Mouse (Mus musculus) heart, embryonic 16.5 days (tissue): Measurements from ENCODE around the gene Pigt. TPM values are rescaled to one million over a fixed set of nuclear protein-coding genes. Genes with fewer than 3 reads are reported as not detected.

Source experiments
- ATAC-seq: fragments of 200-750 bp; cut with Nextera tagmentation; replicated peaks from 2 replicates; pipeline ENCODE4 v1.8.0; 2017; ENCODE audit warnings: moderate number of reproducible peaks; ENCODE audit not compliant: insufficient read depth, low FRiP score; ENCODE audit errors: extremely low read depth
- H3K27ac ChIP-seq: fragments of 300-500 bp; sonication (generic); 2 replicates; pipeline ENCODE4 v1.5.1; 2014; ENCODE audit warnings: mild to moderate bottlenecking, low read length, control low read depth, moderate library complexity
- H3K27me3 ChIP-seq: fragments of 300-500 bp; sonication (generic); 2 replicates; pipeline ENCODE4 v1.6.1; 2014; ENCODE audit warnings: low read length, mixed read lengths; ENCODE audit not compliant: control insufficient read depth, insufficient read depth
- H3K36me3 ChIP-seq: fragments of 300-500 bp; sonication (generic); 2 replicates; pipeline ENCODE4 v1.6.1; 2014; ENCODE audit not compliant: control insufficient read depth, insufficient read depth
- H3K4me1 ChIP-seq: fragments of 300-500 bp; sonication (generic); 2 replicates; pipeline ENCODE4 v1.6.1; 2014; ENCODE audit warnings: low read length, mixed read lengths; ENCODE audit not compliant: control insufficient read depth, insufficient read depth
- H3K4me2 ChIP-seq: fragments of 300-500 bp; sonication (generic); 2 replicates; pipeline ENCODE4 v1.6.1; 2014; ENCODE audit warnings: low read depth, mild to moderate bottlenecking, control low read depth, low read length
- H3K4me3 ChIP-seq: fragments of 300-500 bp; sonication (generic); 2 replicates; pipeline ENCODE4 v1.5.1; 2014; ENCODE audit warnings: mild to moderate bottlenecking, control low read depth, low read length
- H3K9ac ChIP-seq: fragments of 300-500 bp; sonication (generic); 2 replicates; pipeline ENCODE4 v1.6.1; 2014; ENCODE audit warnings: low read length, control low read depth
- H3K9me3 ChIP-seq: fragments of 300-500 bp; sonication (generic); replicated peaks from 2 replicates; pipeline ENCODE4 v1.6.1; 2016; ENCODE audit warnings: low read length; ENCODE audit not compliant: control insufficient read depth
- WGBS: fragments of 180-500 bp; shearing (Covaris S2); extraction: QIAGEN DNeasy Blood & Tissue Kit; methylation state at CpG from one replicate; pipeline ENCODE4 v1.1.7; 2014; 5-methylcytosine and 5-hydroxymethylcytosine counted together
- polyA plus RNA-seq: library from polyadenylated mRNA; unstranded; fragments of >200 nt; fragmentation: Nextera tagmentation; extraction: Ambion mirVana; gene quantifications from 2 replicates; pipeline ENCODE4 v1.2.1, GENCODE M21; 2015

Pigt gene
- polyA plus RNA-seq, 1 experiment from 2014 or later = 46.2 TPM

- WGBS = 58% methylated on average over 6 of the region's 6 CpGs
- peaks cover 53% of the 10 kb centered on the region for H3K4me1 ChIP-seq
Observed at GRCm38 (mm10) chr2:164455421-164456190, 41.7 kb upstream of the Pigt start.

GRCm38 (mm10) chr2:164456413-164456812, 40.9 kb upstream of the Pigt start:
- no peaks in the 10 kb centered on the region for H3K36me3 ChIP-seq
- H3K9me3 ChIP-seq = no peaks in the 10 kb centered on the region
- peak overlapping the region; percentile 23; the same call in 1 of the 2 replicates for H3K27ac ChIP-seq
- H3K4me1 ChIP-seq = peaks cover 53% of the 10 kb centered on the region
- H3K27me3 ChIP-seq = no peaks in the 10 kb centered on the region
- ATAC-seq = no peak
- WGBS = 79% methylated on average over 1 of the region's 1 CpGs
- H3K4me2 ChIP-seq = peak overlapping the region; percentile 40; the same call in 1 of the 2 replicates
- no peak overlapping the region for H3K4me3 ChIP-seq
- no peak overlapping the region for H3K9ac ChIP-seq

More at GRCm38 (mm10) chr2:164455421-164456190, 41.7 kb upstream of the Pigt start:
- Histone ChIP-seq H3K9me3 (no peaks in the 10 kb centered on the region), H3K4me2 (no peak overlapping the region), H3K4me3 (no peak overlapping the region), H3K27ac (peak overlapping the region; percentile 77), H3K27me3 (peaks cover under 1% of the 10 kb centered on the region; the same call in 1 of the 2 replicates), H3K9ac (no peak overlapping the region), H3K36me3 (no peaks in the 10 kb centered on the region)
- ATAC-seq = no peak

- H3K4me1 ChIP-seq = peaks cover 52% of the 10 kb centered on the region
- peak within 1 kb of the TSS; percentile 23 for H3K27ac ChIP-seq
- no peaks in the 10 kb centered on the region for H3K9me3 ChIP-seq
- no peak for ATAC-seq
- H3K4me2 ChIP-seq = peak within 1 kb of the TSS; percentile 40
- no peaks in the 10 kb centered on the region for H3K36me3 ChIP-seq
- no peaks in the 10 kb centered on the region for H3K27me3 ChIP-seq
- H3K4me3 ChIP-seq = no peak within 1 kb of the TSS
- WGBS = 5% methylated on average over 7 of the region's 7 CpGs
- peak within 1 kb of the TSS; percentile 57 for H3K9ac ChIP-seq
Observed at GRCm38 (mm10) chr2:164456864-164457300, 40.4 kb upstream of the Pigt start, which contains the start of gene Sys1. TSS of gene Sys1 (plus strand) at chr2:164456964.

- ATAC-seq = no peak
- WGBS = 44% methylated on average over 7 of the region's 7 CpGs
- Histone ChIP-seq H3K4me3 (no peak overlapping the region), H3K9ac (no peak overlapping the region), H3K4me2 (no peak overlapping the region), H3K27me3 (no peaks in the 10 kb centered on the region), H3K9me3 (no peaks in the 10 kb centered on the region), H3K27ac (no peak overlapping the region), H3K4me1 (peaks cover 45% of the 10 kb centered on the region), H3K36me3 (peaks cover 3% of the 10 kb centered on the region; the same call in 1 of the 2 replicates)
Observed at GRCm38 (mm10) chr2:164457942-164458341, 39.4 kb upstream of the Pigt start.

GRCm38 (mm10) chr2:164458535-164458934, 38.8 kb upstream of the Pigt start:
- Histone ChIP-seq H3K9ac (no peak overlapping the region), H3K4me2 (no peak overlapping the region), H3K36me3 (peaks cover 4% of the 10 kb centered on the region; the same call in 1 of the 2 replicates), H3K9me3 (no peaks in the 10 kb centered on the region), H3K4me3 (no peak overlapping the region), H3K27ac (no peak overlapping the region), H3K27me3 (no peaks in the 10 kb centered on the region), H3K4me1 (peaks cover 39% of the 10 kb centered on the region)
- no peak for ATAC-seq
- WGBS = 80% methylated on average over 8 of the region's 8 CpGs

- no peaks in the 10 kb centered on the region for H3K27me3 ChIP-seq
- H3K4me3 ChIP-seq = peak within 1 kb of the TSS; percentile 93
- H3K9ac ChIP-seq = peak within 1 kb of the TSS; percentile 90
- peak within 1 kb of the TSS; percentile 90 for H3K27ac ChIP-seq
- H3K4me1 ChIP-seq = peaks cover 16% of the 10 kb centered on the region
- peak; percentile 97 for ATAC-seq
- WGBS = under 1% methylated on average over 79 of the region's 79 CpGs
- no peaks in the 10 kb centered on the region for H3K9me3 ChIP-seq
- H3K36me3 ChIP-seq = peaks cover 14% of the 10 kb centered on the region
- H3K4me2 ChIP-seq = peak within 1 kb of the TSS; percentile 84
Observed at GRCm38 (mm10) chr2:164460745-164461551, 36.4 kb upstream of the Pigt start, which contains the start of gene Gm20458. TSS of gene Gm20458 (plus strand) at chr2:164460967.

GRCm38 (mm10) chr2:164465161-164465560, 32.2 kb upstream of the Pigt start:
- no peak for ATAC-seq
- no peak overlapping the region for H3K4me3 ChIP-seq
- H3K4me1 ChIP-seq = peaks cover 7% of the 10 kb centered on the region
- no peaks in the 10 kb centered on the region for H3K27me3 ChIP-seq
- H3K27ac ChIP-seq = no peak overlapping the region
- H3K36me3 ChIP-seq = peaks cover 14% of the 10 kb centered on the region
- H3K9me3 ChIP-seq = no peaks in the 10 kb centered on the region
- no peak overlapping the region for H3K9ac ChIP-seq
- no peak overlapping the region for H3K4me2 ChIP-seq

- Histone ChIP-seq H3K9ac (no peak overlapping the region), H3K27ac (no peak overlapping the region), H3K4me1 (peaks cover 4% of the 10 kb centered on the region), H3K27me3 (no peaks in the 10 kb centered on the region), H3K36me3 (peaks cover 14% of the 10 kb centered on the region), H3K4me3 (no peak overlapping the region), H3K4me2 (no peak overlapping the region), H3K9me3 (no peaks in the 10 kb centered on the region)
- WGBS = 64% methylated on average over 5 of the region's 5 CpGs
- ATAC-seq = no peak
Observed at GRCm38 (mm10) chr2:164466787-164467186, 30.5 kb upstream of the Pigt start.
